Mouse (Mus musculus) lung, postnatal 0 days (tissue): Measurements from ENCODE around the gene Krt8. TPM values are rescaled to one million over a fixed set of nuclear protein-coding genes. Genes with fewer than 3 reads are reported as not detected.

Experiments
- ATAC-seq: fragments of 200-750 bp; cut with Nextera tagmentation; 2 replicates; pipeline ENCODE4 v1.8.0; 2017; ENCODE audit warnings: moderate library complexity
- DNase-seq: peaks from one replicate; pipeline ENCODE4 v3.0.0-alpha.2; 2016; ENCODE audit warnings: low spot score
- H3K27ac ChIP-seq: fragments of 300-500 bp; sonication (generic); 2 replicates; pipeline ENCODE4 v1.5.1; 2014; ENCODE audit warnings: antibody characterized with exemption, mild to moderate bottlenecking, low read length, mixed read lengths
- H3K27me3 ChIP-seq: fragments of 300-500 bp; sonication (generic); replicated peaks from 2 replicates; pipeline ENCODE4 v1.6.1; 2014; ENCODE audit warnings: low read length, mixed read lengths; ENCODE audit not compliant: insufficient read depth
- H3K36me3 ChIP-seq: fragments of 300-500 bp; sonication (generic); 2 replicates; pipeline ENCODE4 v1.6.1; 2014; ENCODE audit warnings: low read length, mixed read lengths; ENCODE audit not compliant: insufficient read depth
- H3K4me1 ChIP-seq: fragments of 300-500 bp; sonication (generic); 2 replicates; pipeline ENCODE4 v1.6.1; 2014; ENCODE audit warnings: antibody characterized with exemption, low read depth, low read length, mixed read lengths; ENCODE audit not compliant: insufficient read depth
- H3K4me2 ChIP-seq: fragments of 300-500 bp; sonication (generic); replicated peaks from 2 replicates; pipeline ENCODE4 v1.6.1; 2014; ENCODE audit warnings: low read depth, mild to moderate bottlenecking, low read length, moderate library complexity, mixed read lengths
- H3K4me3 ChIP-seq: fragments of 300-500 bp; sonication (generic); 2 replicates; pipeline ENCODE4 v1.5.1; 2014; ENCODE audit warnings: low read depth, low read length
- H3K9ac ChIP-seq: fragments of 300-500 bp; sonication (generic); replicated peaks from 2 replicates; pipeline ENCODE4 v1.6.1; 2014; ENCODE audit warnings: low read depth, mild to moderate bottlenecking
- H3K9me3 ChIP-seq: fragments of 300-500 bp; sonication (generic); 2 replicates; pipeline ENCODE4 v1.6.1; 2016; ENCODE audit warnings: low read length, mixed read lengths
- CTCF ChIP-seq: IDR thresholded peaks from 2 replicates; pipeline ENCODE4 v1.5.1; 2016; ENCODE audit warnings: antibody characterized with exemption, mild to moderate bottlenecking
- EP300 ChIP-seq: IDR thresholded peaks from 2 replicates; pipeline ENCODE4 v1.6.1; 2016; ENCODE audit warnings: antibody characterized with exemption, mild to moderate bottlenecking, control low read depth
- WGBS: fragments of 180-500 bp; shearing (Covaris S2); extraction: QIAGEN DNeasy Blood & Tissue Kit; methylation state at CpG from one replicate; pipeline ENCODE4 v1.1.7; 2014; 5-methylcytosine and 5-hydroxymethylcytosine counted together
- polyA plus RNA-seq: library from polyadenylated mRNA; unstranded; fragments of >200 nt; fragmentation: Nextera tagmentation; extraction: Ambion mirVana; gene quantifications from 2 replicates; pipeline ENCODE4 v1.2.1, GENCODE M21; 2015

Krt8 gene
- polyA plus RNA-seq, 1 experiment from 2014 or later, result 353 TPM

GRCm38 (mm10) chr15:102041951-102042350, 37.7 kb upstream of the Krt8 start:
- TF ChIP-seq EP300 (no peak), CTCF (no peak)
- H3K27ac ChIP-seq, result no peak overlapping the region; the same call in 1 of the 2 replicates
- no peaks in the 10 kb centered on the region for H3K36me3 ChIP-seq
- no peaks in the 10 kb centered on the region for H3K9me3 ChIP-seq
- peak; percentile 59 for ATAC-seq
- H3K4me2 ChIP-seq, result no peak overlapping the region
- H3K4me1 ChIP-seq, result no peaks in the 10 kb centered on the region
- WGBS, result 25% methylated on average over 7 of the region's 7 CpGs
- no peak overlapping the region for H3K4me3 ChIP-seq
- no peaks in the 10 kb centered on the region for H3K27me3 ChIP-seq
- peak; percentile 62 for DNase-seq
- no peak overlapping the region for H3K9ac ChIP-seq

- 53% methylated on average over 4 of the region's 4 CpGs for WGBS
- H3K27ac ChIP-seq, result no peak overlapping the region
- ATAC-seq, result no peak
Measured at GRCm38 (mm10) chr15:102040277-102040676, 36.0 kb upstream of the Krt8 start.

GRCm38 (mm10) chr15:102034121-102035053, 30.1 kb upstream of the Krt8 start:
- no peak overlapping the region for H3K4me2 ChIP-seq
- no peak overlapping the region for H3K27ac ChIP-seq
- no peaks in the 10 kb centered on the region for H3K27me3 ChIP-seq
- H3K36me3 ChIP-seq, result no peaks in the 10 kb centered on the region
- no peaks in the 10 kb centered on the region for H3K4me1 ChIP-seq
- no peaks in the 10 kb centered on the region for H3K9me3 ChIP-seq
- H3K9ac ChIP-seq, result no peak overlapping the region
- DNase-seq, result no peak
- H3K4me3 ChIP-seq, result no peak overlapping the region
- ATAC-seq, result no peak
- WGBS, result 53% methylated on average over 16 of the region's 16 CpGs
- TF ChIP-seq EP300 (no peak), CTCF (no peak)

More at GRCm38 (mm10) chr15:102040277-102040676, 36.0 kb upstream of the Krt8 start:
- H3K4me1 ChIP-seq, result no peaks in the 10 kb centered on the region
- no peak overlapping the region for H3K4me3 ChIP-seq
- H3K9me3 ChIP-seq, result no peaks in the 10 kb centered on the region
- no peaks in the 10 kb centered on the region for H3K36me3 ChIP-seq
- no peak overlapping the region for H3K4me2 ChIP-seq
- DNase-seq, result no peak
- TF ChIP-seq EP300, result no peak
- no peak for TF ChIP-seq CTCF
- no peaks in the 10 kb centered on the region for H3K27me3 ChIP-seq
- H3K9ac ChIP-seq, result no peak overlapping the region

GRCm38 (mm10) chr15:102028040-102028439, 23.8 kb upstream of the Krt8 start, which contains the start of gene Krt18:
Gene Krt18, plus strand, starts transcription at chr15:102028180.
- H3K4me2 ChIP-seq, result peak within 1 kb of the TSS; percentile 53
- H3K27me3 ChIP-seq, result no peaks in the 10 kb centered on the region
- H3K4me1 ChIP-seq, result peaks cover 11% of the 10 kb centered on the region; the same call in 1 of the 2 replicates
- ATAC-seq, result peak; percentile 67
- no peaks in the 10 kb centered on the region for H3K9me3 ChIP-seq
- H3K9ac ChIP-seq, result peak within 1 kb of the TSS; percentile 67
- peak within 1 kb of the TSS; percentile 46 for H3K4me3 ChIP-seq
- H3K36me3 ChIP-seq, result no peaks in the 10 kb centered on the region
- under 1% methylated on average over 27 of the region's 28 CpGs for WGBS
- DNase-seq, result peak; percentile 72
- peak within 1 kb of the TSS; percentile 84 for H3K27ac ChIP-seq
- TF ChIP-seq EP300 (no peak), CTCF (no peak)

GRCm38 (mm10) chr15:102026430-102026829, 22.1 kb upstream of the Krt8 start:
- no peak for DNase-seq
- 15% methylated on average over 12 of the region's 12 CpGs for WGBS
- no peaks in the 10 kb centered on the region for H3K36me3 ChIP-seq
- TF ChIP-seq CTCF, result no peak
- no peak overlapping the region for H3K9ac ChIP-seq
- H3K4me1 ChIP-seq, result peaks cover 11% of the 10 kb centered on the region; the same call in 1 of the 2 replicates
- no peaks in the 10 kb centered on the region for H3K27me3 ChIP-seq
- H3K9me3 ChIP-seq, result no peaks in the 10 kb centered on the region
- H3K27ac ChIP-seq, result no peak overlapping the region
- no peak overlapping the region for H3K4me3 ChIP-seq
- peak overlapping the region; percentile 40; the same call in 1 of the 2 replicates for H3K4me2 ChIP-seq
- ATAC-seq, result no peak

GRCm38 (mm10) chr15:102025136-102025872, 21.0 kb upstream of the Krt8 start:
- WGBS, result 9% methylated on average over 22 of the region's 22 CpGs
- TF ChIP-seq EP300 (no peak), CTCF (no peak)
- H3K4me1 ChIP-seq, result peaks cover 11% of the 10 kb centered on the region; the same call in 1 of the 2 replicates
- no peak for ATAC-seq
- no peak for DNase-seq
- peak overlapping the region; percentile 54 for H3K27ac ChIP-seq
- H3K27me3 ChIP-seq, result no peaks in the 10 kb centered on the region
- no peaks in the 10 kb centered on the region for H3K9me3 ChIP-seq
- H3K4me2 ChIP-seq, result peak overlapping the region; percentile 40
- peak overlapping the region; percentile 1; the same call in 1 of the 2 replicates for H3K4me3 ChIP-seq
- H3K9ac ChIP-seq, result 0 out of 2 replicates have a peak overlapping the region, but pooled peaks have one; percentile 29
- no peaks in the 10 kb centered on the region for H3K36me3 ChIP-seq
